Mouse (Mus musculus): ENCODE data around the gene St5.

DNA sequence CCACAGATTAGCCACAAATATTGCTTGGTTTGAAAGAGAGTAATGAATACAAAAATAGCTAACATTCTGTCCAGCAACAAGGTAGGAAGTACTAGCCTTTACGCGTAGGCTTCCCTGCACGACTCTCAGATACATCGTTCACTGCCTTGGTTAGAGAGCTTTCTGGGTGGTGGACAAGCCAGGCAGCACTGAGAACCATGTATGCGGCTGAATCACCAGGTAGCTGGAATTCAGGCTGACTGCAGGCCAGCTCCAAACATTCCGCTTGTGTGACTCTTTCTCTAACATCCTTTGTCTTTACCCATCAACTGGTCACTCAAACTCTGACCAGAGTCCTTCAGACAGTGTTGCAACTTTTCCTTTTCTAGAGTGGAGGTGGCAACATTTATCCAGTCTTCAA is 94.6 kb downstream of the St5 start:
- TF ChIP-seq CTCF (IDR thresholded peaks at IDR 0.05; ENCODE audit: control insufficient read depth, insufficient read depth, insufficient read length) (no peak), USF1 (IDR thresholded peaks at IDR 0.05; ENCODE audit: low read depth) (no peak), FOSL1 (IDR thresholded peaks at IDR 0.05; ENCODE audit: insufficient read depth, low read length, poor library complexity, severe bottlenecking) (no peak), MYOG (IDR thresholded peaks at IDR 0.05; ENCODE audit: control insufficient read depth, extremely low read depth, insufficient read length) (no peak)
